In the genomic region with DNA sequence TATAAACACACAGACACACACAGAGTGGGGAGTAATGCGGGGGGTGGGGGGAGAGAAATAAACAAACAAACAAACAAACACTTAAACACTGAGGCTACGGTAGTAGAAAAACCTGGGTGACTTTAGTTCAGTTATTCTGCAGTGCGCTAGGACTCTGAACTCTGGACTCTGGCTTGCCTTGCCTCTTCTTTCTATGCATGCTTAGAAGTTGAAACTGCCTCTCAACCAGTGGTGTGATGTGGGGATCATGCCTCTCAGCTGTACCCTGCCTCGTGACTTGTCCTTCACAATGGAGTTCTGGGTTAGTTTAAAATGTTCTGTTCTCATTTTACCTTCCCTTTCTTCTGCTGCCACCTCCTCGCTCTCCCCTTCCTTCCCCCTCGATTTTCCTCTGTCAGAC, we compare ENCODE assay signal across 15 mouse cellular contexts.
"Had no signal": no experiment of that assay in that cellular context is flagged by ENCODE, and none has a peak within 500 bp of the region (broad histone marks: within the 10 kb centered on the region; RNA-seq: fewer than 3 reads in every experiment).

No protein-coding gene starts in this region.

- DNase-seq: liver, embryonic 13.5 days; lung, adult 2 months; lung, postnatal 36 days; right cerebral cortex, adult 18-20 months; spleen, adult 18-20 months; thymus, adult 18-20 months; thymus, postnatal 14 days had no signal

- H3K9ac ChIP-seq: liver, embryonic 13.5 days; midbrain, embryonic 13.5 days; neural tube, embryonic 15.5 days had no signal

- H3K4me2 ChIP-seq: liver, embryonic 13.5 days; midbrain, embryonic 13.5 days; neural tube, embryonic 15.5 days had no signal

- H3K9me3 ChIP-seq: limb, embryonic 10.5 days; liver, embryonic 13.5 days; midbrain, embryonic 13.5 days; neural tube, embryonic 15.5 days had no signal

- H3K27me3 ChIP-seq: liver, embryonic 13.5 days; midbrain, embryonic 13.5 days; neural tube, embryonic 15.5 days had no signal

- H3K4me3 ChIP-seq: layer of hippocampus, adult 2 months; limb, embryonic 10.5 days; liver, embryonic 13.5 days; midbrain, embryonic 13.5 days; myocyte; neural tube, embryonic 15.5 days had no signal

- H3K4me1 ChIP-seq: limb, embryonic 10.5 days; liver, embryonic 13.5 days; midbrain, embryonic 13.5 days; neural tube, embryonic 15.5 days had no signal

- H3K27ac ChIP-seq: layer of hippocampus, adult 2 months; limb, embryonic 10.5 days; liver, embryonic 13.5 days; midbrain, embryonic 13.5 days; neural tube, embryonic 15.5 days had no signal

- ATAC-seq: hindbrain, embryonic 16.5 days; inflammation-experienced regulatory T-cells, adult 6 months; lung, postnatal 0 days; midbrain, embryonic 13.5 days had no signal
